Mouse (Mus musculus) adipocyte (in vitro differentiated cells): ENCODE measurements around the gene Snrpa1.

Experiments
- DNase-seq: peaks from one replicate; pipeline ENCODE4 v3.0.0-alpha.2; 2016; ENCODE audit warnings: low spot score

The Snrpa1 gene

DNA sequence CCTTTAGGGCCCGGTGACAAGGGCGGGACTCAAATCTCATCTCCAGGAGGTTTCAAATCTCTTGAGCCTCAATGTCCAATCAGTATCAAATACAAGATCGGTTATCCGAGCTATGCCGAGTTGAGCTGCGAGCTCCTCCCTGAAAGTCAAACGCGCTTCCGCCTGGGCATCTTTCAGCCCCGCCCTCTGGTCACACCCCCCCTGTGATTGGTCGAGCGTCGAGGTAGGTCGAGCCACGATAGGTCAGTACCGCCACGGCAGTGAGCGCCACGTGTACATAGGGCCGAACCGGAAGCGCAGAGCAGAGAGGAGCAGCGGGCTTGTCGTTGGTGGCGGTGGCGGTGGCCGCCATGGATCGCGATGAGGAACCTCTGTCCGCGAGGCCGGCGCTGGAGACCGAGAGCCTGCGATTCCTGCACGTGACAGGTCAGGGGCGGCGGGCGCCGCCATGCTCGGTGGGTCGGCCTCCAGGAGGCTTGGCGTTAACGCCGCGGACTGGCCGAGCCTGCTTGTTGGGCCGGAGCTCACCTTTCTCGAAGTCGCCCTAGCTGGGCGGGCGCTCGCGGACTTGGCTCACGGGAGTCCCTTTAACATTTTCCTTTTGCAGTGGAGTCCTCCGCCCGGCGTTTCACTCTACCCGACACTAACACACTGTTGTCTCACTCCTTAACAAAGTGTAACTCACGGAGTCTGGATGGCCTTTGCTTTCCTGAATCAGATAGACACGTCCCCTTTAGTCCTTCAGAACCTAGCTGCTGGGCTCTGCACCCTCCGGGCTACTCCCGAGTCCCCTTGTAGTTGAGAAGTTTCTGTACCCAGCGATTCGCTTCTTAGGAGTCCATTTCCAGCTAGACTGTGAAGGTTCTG lies 20.8 kb downstream of the Snrpa1 start, which contains the start of gene Selenos:
Selenos (plus strand) TSS at position 286 of the 867 bp plus-strand sequence.
- peak; percentile 96 for DNase-seq

DNA sequence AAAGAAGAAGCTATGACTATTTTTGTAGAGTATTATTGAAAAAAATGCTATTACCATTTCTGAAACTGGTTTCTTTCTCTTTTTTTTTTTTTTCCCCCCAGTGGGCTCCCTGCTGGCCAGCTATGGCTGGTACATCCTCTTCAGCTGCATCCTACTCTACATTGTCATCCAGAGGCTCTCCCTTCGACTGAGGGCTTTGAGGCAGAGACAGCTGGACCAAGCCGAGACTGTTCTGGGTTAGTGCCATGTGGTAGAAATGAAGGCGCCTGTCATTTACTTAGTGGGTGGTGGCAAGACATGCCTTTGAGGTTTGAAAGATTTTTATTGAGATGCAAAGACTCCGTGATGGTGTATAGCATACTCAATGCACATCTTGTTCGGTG lies 21.4 kb downstream of the Snrpa1 start:
- DNase-seq: peak; percentile 17

DNA sequence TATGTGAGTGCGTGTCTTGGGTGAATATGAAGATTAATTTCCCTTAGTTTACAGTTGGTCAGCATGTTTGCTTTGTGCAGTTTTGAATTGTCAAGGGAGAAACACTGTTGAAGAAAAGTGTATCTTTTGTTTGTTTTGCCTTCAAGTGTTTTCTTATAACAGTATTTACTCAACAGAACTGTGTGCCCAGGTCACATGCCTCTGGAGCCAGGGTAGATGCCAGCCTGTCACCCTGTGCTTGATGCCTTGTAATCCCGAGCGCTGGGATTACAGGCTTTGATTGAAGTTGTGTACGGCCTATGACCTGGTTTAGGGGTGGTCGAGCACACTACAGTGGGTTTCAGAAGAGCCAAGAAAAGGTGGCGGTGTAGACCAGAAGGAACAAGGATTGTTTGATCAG lies 25.0 kb downstream of the Snrpa1 start:
- no peak for DNase-seq

DNA sequence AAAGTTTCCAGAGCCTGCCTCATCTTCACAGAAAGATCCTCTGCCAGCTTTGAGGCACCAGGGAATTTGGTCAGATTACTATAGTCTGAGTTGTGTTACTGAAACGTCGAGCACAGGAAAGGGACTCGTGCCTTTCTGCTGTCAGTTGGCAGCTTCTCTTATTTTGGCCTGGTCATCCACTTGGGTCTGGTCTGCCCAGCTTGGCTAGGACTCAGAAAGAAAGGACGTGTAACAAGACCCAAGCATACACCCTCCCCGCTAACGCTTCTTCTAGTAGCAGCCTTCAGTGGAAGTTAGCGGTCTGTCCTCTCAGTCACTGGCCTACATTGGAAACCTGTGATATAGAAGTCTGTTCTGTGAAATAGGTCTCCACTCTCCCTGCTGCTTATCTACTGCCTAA lies 25.7 kb downstream of the Snrpa1 start:
- DNase-seq: peak; percentile 42

DNA sequence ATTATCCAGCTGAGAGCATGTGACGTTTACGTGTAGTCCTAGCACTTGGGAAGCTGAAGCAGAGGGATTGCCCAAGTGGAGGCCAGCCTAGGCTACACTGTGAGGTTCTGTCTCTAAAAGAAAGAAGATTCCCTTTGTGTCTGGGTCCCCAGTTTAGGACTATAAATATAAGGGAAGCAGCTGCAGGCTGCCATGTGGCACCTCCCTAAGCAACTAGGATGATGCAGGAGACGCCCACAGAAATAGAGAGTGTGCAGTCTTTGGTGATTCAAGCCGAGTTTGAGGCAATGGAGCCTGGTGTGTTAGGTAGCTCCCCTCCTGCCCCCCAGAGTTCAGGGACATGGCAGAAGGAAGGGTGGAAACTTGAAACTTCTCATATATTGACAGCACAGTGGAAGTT lies 28.8 kb downstream of the Snrpa1 start:
- no peak for DNase-seq

DNA sequence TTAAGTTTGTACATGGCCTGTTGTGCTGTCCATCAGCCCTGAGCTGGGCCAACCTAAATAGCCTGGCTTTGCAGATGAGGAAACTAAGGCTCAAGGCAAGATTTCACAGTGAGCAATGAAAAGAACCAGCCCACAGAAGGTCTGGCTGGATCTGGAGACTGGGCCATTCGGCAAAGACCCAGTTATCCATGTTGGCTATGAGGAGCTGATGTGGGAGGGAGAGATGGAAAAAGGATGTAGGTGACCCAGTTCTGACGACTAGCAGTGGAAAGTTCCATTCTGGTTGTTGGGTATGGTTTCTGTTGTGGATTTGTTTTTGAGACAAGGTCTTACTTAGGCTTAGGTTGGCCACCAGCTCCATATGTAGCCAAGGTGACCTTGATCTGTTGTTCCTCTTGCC lies 29.3 kb downstream of the Snrpa1 start:
- DNase-seq: no peak

DNA sequence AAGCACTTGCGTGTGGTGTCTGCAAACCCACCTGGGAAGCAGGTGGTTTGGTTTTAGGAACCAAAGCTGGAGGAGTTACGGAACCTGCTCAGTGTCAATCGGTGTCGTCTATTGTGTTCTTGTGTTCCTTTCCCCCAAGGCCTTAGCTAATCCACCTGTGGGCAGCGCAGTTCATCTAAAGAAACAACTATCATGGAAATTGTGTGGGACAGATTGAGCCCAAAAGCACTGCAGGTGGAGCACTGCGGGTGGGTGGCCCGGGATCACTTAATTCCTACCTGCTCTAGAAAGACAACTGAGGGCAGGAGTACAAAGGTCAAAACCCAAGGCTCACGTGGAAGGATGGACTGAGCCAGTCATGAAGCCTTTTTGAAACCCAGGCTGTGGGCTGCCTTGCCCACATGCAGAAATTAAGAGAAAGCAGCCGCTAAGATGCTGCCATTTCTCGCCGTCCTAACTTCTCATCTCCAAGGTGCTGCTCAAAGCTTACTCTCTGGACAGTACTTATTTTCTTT lies 31.9 kb downstream of the Snrpa1 start:
- DNase-seq: no peak

DNA sequence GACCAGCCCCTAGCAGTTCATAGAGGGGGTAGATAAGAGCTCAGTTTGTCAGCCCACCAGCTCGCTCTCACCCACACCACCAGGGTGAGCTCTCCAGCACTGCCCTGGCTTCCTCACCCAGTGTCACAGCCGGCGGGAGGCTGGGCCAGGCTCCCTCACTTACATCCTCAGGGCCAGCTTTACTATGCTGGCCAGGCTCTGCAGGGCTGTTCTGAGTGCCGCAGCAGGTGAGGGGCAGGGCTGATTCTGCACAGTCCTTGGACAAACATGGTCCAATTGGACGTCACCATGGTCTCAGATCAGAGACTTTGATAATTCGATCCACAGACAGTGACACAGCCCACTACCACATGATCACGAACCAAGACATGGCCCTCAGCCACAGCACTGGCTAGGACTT lies 32.8 kb downstream of the Snrpa1 start:
- no peak for DNase-seq

DNA sequence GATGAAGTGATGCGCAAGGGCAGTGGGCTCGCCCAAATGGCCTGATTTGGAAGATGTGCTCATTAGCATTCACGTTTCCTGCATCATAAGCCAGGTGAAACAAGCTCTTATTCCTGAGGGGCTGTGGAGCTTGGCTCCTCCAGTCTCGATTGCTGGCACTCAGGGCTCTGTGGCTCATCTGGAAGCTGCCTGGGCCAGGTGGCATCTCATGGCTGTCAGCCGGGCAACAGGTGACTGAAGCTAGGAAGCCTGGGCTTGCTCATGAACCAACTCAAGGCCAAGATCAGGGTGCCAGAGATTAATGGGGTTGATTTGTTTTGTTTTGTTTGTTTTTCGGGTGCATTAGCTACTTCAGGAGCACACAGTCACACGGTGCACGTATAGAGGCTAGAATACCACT lies 33.9 kb downstream of the Snrpa1 start:
- DNase-seq: no peak

DNA sequence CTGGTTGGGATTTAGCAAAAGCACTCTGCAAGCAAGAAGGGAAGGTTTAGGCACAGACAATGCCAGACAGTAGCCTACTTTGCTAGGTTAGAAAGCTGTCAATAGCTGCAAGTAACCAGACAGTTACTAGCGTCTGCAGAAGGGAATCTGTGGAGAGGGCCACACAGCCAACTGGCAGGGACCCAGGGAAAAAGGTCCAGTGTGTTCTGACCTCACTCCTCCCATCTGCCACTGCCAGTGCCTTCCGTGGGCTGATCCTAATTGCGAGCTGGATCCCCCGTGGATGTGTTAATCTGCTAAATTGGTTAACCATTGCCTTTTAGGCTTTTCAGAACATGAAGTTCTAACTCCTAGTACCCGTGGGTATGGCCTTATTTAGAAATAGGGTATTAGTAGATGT lies 35.3 kb downstream of the Snrpa1 start:
- DNase-seq: peak; percentile 36

DNA sequence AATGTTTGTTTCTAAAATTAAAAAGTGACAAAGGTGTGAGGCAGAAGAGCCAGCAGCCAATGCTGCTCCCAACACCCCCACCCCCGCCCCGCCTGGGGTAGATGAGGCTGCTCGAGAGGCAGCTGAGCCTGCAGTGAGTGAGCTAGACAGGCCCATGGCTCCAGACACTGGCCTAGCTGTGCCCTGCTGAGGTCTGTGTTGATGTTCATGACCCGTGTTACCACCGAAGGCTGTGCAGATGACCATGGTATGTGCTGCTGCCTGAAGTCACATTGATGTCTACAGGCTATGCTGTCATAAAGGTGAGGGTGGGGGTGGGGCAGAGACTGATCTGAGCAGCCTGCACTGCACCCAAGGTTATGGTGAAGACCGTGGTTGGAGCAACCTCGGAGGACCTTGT lies 40.0 kb downstream of the Snrpa1 start:
- no peak for DNase-seq

DNA sequence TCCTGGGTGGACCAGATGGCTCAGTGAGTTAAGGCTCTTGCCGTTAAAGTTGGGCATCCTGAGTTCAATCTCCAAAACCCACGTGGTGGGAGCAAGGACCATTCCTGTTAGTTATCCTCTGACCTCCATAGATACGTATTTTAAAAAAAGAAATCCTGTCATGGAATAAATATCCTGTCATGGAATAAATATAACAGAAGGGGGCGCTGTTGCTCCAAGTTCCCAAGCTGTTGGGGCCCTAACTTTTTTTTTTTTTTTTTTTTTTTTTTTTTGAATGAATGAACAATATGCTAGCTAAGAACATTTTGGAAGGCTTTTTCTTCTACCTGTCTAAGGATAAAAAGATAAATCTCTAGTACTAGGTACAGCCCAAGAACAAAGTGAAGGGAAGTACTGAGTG lies 43.1 kb downstream of the Snrpa1 start:
- peak; percentile 73 for DNase-seq

DNA sequence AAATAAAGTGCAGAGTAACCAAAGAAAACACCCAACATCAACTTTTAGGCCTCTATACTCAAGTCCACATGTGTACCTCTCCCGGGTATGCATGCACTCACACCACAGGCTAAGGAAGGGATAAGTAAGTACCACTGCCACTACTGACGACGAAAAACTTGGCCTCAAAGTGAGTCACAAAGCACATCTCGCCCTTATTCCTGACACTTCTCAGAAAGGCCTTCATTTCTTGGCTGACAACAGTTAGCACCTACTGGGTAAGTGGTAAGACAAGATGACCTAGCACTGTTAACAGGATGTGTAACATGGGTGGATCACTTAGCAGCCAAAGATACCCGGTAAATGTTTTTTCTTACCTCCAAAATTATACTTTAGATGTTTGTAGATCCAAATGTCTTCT lies 45.7 kb downstream of the Snrpa1 start:
- no peak for DNase-seq

DNA sequence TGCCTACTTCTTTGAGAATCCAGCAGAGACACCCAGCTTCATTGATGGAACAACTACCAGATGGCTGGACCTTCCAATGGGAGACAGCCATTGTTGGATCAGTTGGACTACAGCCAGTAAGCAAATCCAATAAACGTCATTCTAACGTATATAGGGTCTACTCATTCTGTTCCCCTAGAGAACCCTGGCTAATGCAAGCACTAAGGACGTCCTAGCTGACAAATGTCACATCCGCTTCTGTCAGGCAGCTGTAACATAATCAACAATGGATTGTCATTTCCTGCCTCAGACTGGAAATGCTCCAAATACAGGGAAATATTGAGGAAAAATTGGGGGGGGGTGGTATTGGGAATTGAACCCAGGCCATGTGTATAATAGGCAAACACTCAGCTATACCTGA lies 47.0 kb downstream of the Snrpa1 start:
- no peak for DNase-seq

DNA sequence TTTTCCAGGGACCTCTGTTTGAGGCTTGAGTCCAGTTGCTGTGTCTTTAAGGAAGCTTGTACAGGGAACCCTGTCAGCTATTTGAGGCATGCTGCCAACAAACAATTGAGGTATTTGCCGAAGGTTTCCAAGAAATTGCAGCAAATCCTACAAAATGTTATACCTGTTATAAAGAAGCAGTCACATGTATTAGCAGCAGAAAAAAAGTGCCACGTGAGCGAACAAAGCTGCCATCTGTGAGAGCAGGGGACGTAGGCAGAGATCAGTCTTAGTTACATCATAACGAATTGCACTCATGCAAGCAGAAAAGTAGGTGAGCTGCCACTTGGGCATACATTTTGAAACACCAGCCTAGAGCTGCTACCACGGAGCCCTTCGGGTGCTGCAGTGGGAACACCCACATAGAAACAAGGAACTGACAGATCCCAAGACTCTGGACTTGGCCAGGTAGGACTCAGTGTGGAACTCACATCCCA lies 47.8 kb downstream of the Snrpa1 start:
- DNase-seq: peak; percentile 39

DNA sequence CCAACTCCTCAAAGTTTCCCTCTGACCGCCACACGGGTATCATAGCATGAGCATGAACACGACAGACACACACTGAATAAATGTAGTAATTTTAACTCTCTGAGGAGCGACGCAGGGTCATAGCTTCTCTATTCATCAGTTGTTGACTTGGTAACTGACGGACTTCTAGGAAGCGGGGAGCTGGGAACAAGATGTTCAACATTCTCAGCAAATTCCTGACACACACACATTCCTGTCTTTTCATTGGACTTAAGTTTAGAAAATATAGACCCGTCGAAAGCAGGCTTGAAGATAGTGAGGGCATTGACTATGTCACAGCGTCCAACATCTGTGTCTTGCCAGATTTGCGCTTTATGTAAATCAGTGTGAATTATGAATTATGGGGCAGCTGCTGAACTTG lies 48.4 kb downstream of the Snrpa1 start:
- DNase-seq: no peak

DNA sequence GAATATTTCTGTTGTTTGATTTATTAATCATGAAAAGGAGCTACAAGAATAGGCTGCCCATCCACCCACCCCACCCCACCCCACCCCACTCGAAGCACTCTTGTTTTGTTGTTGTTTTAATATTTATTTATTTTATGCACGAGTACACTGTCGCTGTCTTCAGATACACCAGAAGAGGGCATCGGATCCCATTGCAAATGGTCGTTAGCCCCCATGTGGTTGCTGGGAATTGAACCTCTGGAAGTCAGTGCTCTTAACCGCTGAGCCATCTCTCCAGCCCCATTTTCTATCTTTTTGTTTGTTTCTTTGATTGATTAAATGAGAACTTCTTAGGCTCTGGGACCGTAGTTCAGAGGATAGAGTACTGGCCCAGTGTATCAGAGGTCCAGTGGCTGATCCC lies 49.1 kb downstream of the Snrpa1 start:
- peak; percentile 60 for DNase-seq

DNA sequence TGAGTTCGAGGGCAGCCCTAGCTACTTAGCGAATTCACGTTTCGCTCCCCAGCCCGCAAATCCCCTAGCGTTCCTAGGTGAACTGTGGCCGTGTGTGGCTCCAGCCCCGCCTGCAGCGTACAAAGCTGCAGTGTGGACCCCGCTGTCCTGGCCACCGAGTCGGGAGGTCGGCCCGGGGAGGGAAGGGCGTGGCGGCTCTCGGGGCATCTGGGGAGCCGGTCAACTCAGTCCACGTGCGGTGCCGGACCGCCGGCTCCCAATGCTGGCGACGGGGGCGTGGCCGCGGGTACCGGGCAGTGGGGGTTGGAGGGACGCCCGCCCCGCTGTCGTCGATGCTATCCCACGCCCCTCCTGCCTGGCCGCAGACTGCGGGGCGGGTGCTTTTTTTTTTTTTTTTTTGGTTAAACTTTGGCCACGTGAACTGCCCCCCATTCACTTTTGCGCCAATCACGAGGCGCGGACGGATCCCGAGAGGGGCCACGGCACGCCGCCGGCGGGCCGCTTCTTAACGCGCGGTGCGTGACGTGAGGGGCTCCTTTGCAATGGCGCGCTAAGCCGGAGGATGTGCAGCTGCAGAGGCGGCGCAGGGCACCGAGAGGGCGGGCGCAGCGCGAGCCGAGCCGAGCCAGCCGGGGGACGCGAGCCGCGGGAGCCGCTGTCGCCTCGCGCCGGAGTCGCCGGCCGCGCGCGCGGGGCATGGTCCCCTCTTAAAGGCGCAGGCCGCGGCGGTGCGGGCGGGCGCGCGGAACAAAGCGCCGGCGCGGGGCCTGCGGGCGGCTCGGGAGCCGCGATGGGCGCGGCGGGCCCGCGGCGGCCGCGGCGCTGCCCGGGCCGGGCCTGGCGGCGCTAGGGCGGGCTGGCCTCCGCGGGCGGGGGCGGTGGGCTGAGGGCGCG lies 50.4 kb downstream of the Snrpa1 start, which contains the start of gene Chsy1:
Chsy1 (plus strand) TSS at position 555 of the 894 bp plus-strand sequence.
- peak; percentile 62 for DNase-seq

DNA sequence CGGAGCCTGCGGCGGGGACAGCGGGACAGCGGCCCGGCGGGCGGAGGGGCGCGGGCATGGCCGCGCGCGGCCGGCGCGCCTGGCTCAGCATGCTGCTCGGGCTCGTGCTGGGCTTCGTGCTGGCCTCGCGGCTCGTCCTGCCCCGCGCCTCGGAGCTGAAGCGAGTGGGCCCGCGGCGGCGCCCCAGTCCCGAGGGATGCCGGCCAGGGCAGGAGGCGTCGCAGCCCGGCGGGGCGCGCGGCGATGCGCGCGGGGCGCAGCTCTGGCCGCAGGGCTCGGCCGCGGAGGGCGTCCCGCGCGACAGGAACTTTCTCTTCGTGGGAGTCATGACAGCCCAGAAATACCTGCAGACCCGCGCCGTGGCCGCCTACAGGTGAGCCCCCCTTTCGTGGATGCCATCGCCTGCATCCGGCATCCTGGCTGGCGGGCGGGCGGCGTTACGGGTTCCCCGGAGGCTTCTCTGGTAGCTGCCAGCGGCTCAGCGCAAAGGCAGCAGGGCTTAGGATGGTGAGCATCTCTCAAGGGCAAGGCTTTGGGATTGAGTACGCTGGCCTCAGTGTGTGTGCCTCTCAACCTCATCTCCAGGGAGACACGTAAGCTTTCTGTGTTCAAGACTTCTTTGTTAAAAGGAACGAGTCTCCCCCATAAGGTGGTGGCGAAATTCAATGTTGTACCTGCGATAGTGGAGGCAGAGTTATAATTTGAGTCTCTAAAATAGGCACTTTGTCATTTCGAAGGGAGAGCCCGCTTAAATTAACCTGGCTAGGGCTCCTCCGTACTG lies 51.2 kb downstream of the Snrpa1 start:
- peak; percentile 36 for DNase-seq

DNA sequence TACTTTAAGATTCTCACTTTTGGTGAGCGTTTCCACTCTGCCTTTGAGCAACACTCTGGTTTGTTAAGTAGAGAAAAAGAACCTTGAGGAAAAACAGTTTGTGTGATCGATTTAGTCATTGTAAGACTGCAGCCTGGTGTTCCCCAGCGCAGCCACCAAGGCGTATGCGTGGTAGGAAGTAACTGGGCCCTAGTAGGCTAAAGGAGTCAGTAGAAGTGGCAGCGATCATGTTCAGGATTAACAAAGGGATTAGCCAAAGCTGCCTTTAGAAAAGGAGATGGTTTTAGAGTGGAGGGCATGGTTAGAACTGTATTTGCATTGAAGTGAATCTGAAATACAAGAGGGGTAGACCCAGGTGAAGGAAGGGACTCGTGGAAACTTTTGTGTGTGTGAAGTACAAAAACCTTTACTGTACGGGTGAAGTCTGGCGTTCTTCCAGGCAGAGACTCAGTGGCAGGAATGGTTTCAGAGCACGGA lies 51.9 kb downstream of the Snrpa1 start:
- peak; percentile 63 for DNase-seq

DNA sequence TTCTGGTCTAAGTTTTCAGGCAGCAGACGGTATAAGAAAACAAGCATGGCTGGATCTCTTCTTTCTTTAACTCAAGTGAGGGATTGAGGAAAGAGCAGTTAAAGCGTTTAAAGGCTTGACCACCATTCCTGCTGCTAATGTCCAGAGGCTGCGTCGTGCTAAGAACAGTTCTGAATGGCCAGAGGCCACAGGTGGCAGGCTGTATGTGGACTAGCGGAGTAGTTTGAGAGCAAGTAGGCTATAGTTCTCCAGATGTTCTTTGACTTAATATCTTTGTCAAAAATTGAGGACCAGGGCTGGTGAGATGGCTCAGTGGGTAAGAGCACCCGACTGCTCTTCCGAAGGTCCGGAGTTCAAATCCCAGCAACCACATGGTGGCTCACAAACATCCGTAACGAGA lies 52.4 kb downstream of the Snrpa1 start:
- no peak for DNase-seq

DNA sequence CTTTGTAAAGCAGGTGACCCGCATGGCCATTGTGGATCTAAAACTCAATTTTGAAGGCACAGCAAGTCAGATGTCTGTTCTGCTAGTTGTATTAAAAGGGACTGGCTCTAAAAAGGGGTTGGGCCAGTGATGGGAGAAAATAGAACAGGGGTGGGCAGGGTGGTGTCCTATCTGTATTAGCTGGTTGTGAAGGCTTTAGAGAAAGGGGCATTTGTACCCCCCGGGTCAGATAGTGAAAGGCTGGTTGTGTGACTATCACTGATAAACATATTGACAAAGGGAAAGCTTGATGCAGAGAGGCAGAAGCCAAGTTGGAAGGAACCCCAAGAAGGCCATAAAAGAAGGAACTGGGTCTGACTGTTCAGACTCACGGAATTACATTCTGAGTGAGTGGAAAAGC lies 54.8 kb downstream of the Snrpa1 start:
- no peak for DNase-seq
